Mouse (Mus musculus) forebrain, embryonic 14.5 days (tissue): ENCODE measurements around the gene Olfr764-ps1. TPM values are rescaled to one million over a fixed set of nuclear protein-coding genes. Genes with fewer than 3 reads are reported as not detected.
"Not testable (repeated sequence)": the region's sequence is repeated elsewhere in the genome, so short reads cannot be mapped to it uniquely, and the experiment has no call there.

Experiments
- ATAC-seq: fragments of 200-750 bp; cut with Nextera tagmentation; 2 replicates; pipeline ENCODE4 v1.8.0; 2017; ENCODE audit warnings: mild to moderate bottlenecking, moderate library complexity
- DNase-seq: peaks from one replicate; pipeline ENCODE4 v3.0.0-alpha.2; 2015; ENCODE audit warnings: low spot score
- H3K27ac ChIP-seq: fragments of 300-500 bp; sonication (generic); 2 replicates; pipeline ENCODE4 v1.5.1; 2014; ENCODE audit warnings: low read depth, mild to moderate bottlenecking, control low read depth, low read length, moderate library complexity
- H3K27me3 ChIP-seq: fragments of 300-500 bp; sonication (generic); replicated peaks from 2 replicates; pipeline ENCODE4 v1.6.1; 2014; ENCODE audit warnings: low read length, control low read depth, mixed read lengths; ENCODE audit not compliant: control insufficient read depth, insufficient read depth
- H3K36me3 ChIP-seq: fragments of 300-500 bp; sonication (generic); 2 replicates; pipeline ENCODE4 v1.6.1; 2014; ENCODE audit warnings: low read length, control low read depth; ENCODE audit not compliant: control insufficient read depth, insufficient read depth
- H3K4me1 ChIP-seq: fragments of 300-500 bp; sonication (generic); 2 replicates; pipeline ENCODE4 v1.6.1; 2014; ENCODE audit warnings: antibody characterized with exemption, low read length, control low read depth; ENCODE audit not compliant: control insufficient read depth, insufficient read depth
- H3K4me2 ChIP-seq: fragments of 300-500 bp; sonication (generic); 2 replicates; pipeline ENCODE4 v1.6.1; 2014; ENCODE audit warnings: mild to moderate bottlenecking, control low read depth, low read length
- H3K4me3 ChIP-seq: fragments of 300-500 bp; sonication (generic); 2 replicates; pipeline ENCODE4 v1.5.1; 2014; ENCODE audit warnings: low read depth, low read length, control low read depth
- H3K9ac ChIP-seq: fragments of 300-500 bp; sonication (generic); 2 replicates; pipeline ENCODE4 v1.6.1; 2014; ENCODE audit warnings: mild to moderate bottlenecking, low read length, control low read depth, moderate library complexity
- H3K9me3 ChIP-seq: fragments of 300-500 bp; sonication (generic); replicated peaks from 2 replicates; pipeline ENCODE4 v1.6.1; 2016; ENCODE audit warnings: low read length, control low read depth, mixed read lengths; ENCODE audit not compliant: control insufficient read depth
- WGBS: fragments of 180-500 bp; shearing (Covaris S2); extraction: QIAGEN DNeasy Blood & Tissue Kit; methylation state at CpG from one replicate; pipeline ENCODE4 v1.1.7; 2014; 5-methylcytosine and 5-hydroxymethylcytosine counted together
- polyA plus RNA-seq: library from polyadenylated mRNA; unstranded; fragments of >200 nt; fragmentation: Nextera tagmentation; extraction: Ambion mirVana; gene quantifications from 2 replicates; pipeline ENCODE4 v1.2.1, GENCODE M21; 2014

Olfr764-ps1 gene
- polyA plus RNA-seq, 1 experiment from 2014 or later = not detected

DNA sequence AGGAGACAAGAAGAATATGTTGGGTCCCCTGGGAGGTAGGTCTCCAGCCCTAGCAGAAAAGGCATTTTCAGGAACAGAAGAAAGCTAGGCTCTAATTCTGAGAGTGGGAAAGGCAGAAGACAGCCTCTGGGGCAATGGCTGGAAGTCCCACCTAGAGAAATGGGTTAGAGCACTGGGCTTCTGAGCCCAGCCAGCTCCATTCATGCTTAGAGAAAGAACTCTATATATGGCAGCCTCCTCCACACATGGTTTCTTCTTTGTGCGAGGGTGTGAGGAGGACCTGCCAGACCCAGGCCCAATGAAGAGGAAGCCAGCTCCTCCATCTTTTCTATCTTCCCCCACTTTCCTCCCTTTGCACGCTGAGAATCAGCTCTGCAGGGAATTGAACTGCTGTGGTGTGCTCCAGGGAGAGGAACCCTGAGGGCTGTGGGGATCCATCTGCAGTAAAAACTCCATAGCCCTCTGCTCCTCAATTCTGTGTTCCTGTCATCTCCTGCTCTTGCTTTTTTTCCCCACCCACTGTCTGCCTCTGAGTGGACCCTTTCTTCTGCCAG is 29.3 kb downstream of the Olfr764-ps1 start, which contains the start of gene Olfr763:
Olfr763 (plus strand) TSS at position 504 of the 554 bp plus-strand sequence.
- no peaks in the 10 kb centered on the region for H3K4me1 ChIP-seq
- WGBS = 80% methylated on average over 2 of the region's 2 CpGs
- no peak within 1 kb of the TSS for H3K4me3 ChIP-seq
- H3K27ac ChIP-seq = no peak within 1 kb of the TSS
- no peaks in the 10 kb centered on the region for H3K27me3 ChIP-seq
- no peak within 1 kb of the TSS for H3K4me2 ChIP-seq
- ATAC-seq (no peak), DNase-seq (no peak)
- H3K9ac ChIP-seq = no peak within 1 kb of the TSS
- no peaks in the 10 kb centered on the region for H3K9me3 ChIP-seq
- no peaks in the 10 kb centered on the region for H3K36me3 ChIP-seq

DNA sequence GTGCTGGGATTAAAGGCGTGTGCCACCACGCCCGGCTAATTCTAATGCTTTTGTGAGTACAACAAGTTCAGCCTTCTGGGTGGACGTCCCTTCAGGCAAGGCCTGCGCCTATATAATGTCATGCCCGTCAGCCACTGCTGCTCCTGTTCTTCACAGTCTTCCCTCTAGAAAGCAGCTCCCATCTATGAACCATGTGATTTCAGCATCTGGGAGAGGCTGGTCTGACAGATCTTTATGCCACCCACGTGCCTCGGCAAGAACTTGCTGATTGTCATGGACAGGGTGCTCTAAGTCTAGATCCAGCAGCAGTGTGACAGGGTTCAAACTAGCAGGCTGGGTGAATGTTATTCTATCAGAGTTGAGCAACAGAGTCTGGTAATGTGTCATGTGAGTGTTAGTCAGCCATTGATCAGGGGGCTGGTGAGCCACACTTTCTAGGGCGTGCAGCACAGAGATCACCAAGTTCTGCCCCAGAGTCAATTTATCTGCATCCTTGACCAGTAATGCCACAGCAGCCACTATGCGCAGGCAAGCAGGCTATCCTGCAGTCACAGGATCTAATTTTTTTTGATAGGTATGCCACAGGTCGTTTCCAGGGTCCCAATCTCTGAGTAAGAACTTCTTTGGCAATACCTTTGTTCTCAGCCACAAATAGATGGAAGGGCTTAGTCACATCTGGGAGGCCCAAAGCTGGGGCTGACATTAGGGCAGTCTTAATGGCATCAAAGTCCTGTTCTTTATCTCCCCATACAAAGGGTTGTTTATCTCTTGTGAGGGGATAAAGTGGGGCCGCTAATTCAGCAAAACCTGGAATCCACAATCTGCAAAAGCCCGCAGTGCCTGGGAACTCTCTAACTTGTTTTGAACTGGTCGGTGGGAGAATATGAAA is 35.4 kb downstream of the Olfr764-ps1 start:
- H3K9me3 ChIP-seq = no peaks in the 10 kb centered on the region
- no peak overlapping the region for H3K27ac ChIP-seq
- DNase-seq (no peak), ATAC-seq (no peak)
- H3K4me1 ChIP-seq = no peaks in the 10 kb centered on the region
- H3K36me3 ChIP-seq = no peaks in the 10 kb centered on the region
- H3K27me3 ChIP-seq = no peaks in the 10 kb centered on the region
- 71% methylated on average over 14 of the region's 14 CpGs for WGBS
- no peak overlapping the region for H3K9ac ChIP-seq
- no peak overlapping the region for H3K4me2 ChIP-seq
- H3K4me3 ChIP-seq = no peak overlapping the region

DNA sequence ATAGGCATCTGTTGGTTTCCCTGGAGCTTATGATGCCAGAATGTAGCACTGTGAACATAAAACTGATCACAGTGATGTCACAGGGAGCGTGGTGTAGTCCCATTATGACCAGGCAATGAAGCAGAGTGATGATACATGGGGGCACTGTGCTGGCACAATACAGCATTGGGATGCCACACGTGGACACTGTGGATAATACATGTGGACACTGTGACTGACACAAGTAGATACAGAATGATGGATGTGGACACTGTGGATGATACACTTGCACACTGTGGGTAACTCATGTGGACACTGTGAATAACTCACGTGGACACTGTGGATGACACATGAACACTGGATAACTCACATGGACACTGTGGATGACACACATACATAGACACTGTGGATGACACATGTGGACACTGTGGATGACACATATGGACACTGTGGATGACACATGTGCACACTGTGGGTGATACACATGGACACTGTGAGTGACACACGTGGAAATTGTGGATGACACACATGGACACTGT is 43.1 kb downstream of the Olfr764-ps1 start:
- ATAC-seq (no peak), DNase-seq (no peak)
- no peaks in the 10 kb centered on the region for H3K9me3 ChIP-seq
- H3K9ac ChIP-seq = no peak overlapping the region
- 77% methylated on average over 4 of the region's 4 CpGs for WGBS
- H3K4me2 ChIP-seq = no peak overlapping the region
- H3K27me3 ChIP-seq = no peaks in the 10 kb centered on the region
- H3K4me1 ChIP-seq = no peaks in the 10 kb centered on the region
- H3K36me3 ChIP-seq = no peaks in the 10 kb centered on the region
- no peak overlapping the region for H3K4me3 ChIP-seq
- no peak overlapping the region for H3K27ac ChIP-seq

DNA sequence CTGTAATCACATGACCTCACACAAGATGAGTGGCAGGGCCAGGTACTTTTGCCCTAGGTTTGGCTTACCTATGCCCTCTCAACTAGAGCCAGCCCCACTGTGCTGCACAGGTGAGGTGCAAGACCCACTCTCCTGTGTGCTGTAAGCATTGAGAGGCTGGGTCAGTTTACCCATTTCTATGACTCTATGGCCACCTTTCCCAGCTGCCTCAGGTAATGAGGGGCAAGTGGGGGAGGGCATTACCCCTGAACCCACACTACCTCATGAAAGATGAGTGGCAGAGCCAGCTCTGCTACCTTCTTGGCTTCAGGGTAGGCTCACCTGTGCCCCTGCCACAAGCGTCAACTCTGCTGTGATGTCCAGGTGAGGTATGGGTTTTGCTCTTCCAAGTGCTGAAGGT is 43.9 kb downstream of the Olfr764-ps1 start:
- DNase-seq (no peak), ATAC-seq (no peak)
- Histone ChIP-seq H3K9me3 (no peaks in the 10 kb centered on the region), H3K27me3 (no peaks in the 10 kb centered on the region), H3K9ac (no peak overlapping the region), H3K4me1 (no peaks in the 10 kb centered on the region), H3K4me2 (no peak overlapping the region), H3K27ac (no peak overlapping the region), H3K4me3 (no peak overlapping the region), H3K36me3 (no peaks in the 10 kb centered on the region)
- 96% methylated on average over 1 of the region's 1 CpGs for WGBS

DNA sequence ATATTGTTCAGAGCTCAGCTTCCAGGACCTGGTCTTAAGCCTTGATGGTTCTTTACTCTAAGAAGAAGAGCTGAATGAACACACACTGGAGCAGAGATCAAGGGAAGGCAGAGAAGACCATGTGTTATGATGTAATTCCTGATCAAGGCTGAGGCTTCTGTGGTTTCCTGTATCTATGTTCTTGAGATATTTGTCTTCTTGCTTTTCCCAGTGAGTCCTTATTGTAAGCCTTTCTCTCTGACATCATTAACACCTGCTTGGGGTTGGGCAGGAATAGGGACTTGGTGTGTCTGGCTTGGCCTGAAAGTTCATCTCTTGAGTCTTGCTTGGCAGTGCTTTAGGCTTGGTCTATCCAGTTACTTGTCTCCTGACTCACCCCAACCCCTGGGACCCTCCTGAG is 48.7 kb downstream of the Olfr764-ps1 start:
- Histone ChIP-seq H3K36me3 (no peaks in the 10 kb centered on the region), H3K4me1 (no peaks in the 10 kb centered on the region), H3K27me3 (no peaks in the 10 kb centered on the region), H3K4me3 (no peak overlapping the region), H3K9ac (no peak overlapping the region), H3K4me2 (no peak overlapping the region), H3K9me3 (no peaks in the 10 kb centered on the region), H3K27ac (no peak overlapping the region)
- ATAC-seq (no peak), DNase-seq (no peak)

DNA sequence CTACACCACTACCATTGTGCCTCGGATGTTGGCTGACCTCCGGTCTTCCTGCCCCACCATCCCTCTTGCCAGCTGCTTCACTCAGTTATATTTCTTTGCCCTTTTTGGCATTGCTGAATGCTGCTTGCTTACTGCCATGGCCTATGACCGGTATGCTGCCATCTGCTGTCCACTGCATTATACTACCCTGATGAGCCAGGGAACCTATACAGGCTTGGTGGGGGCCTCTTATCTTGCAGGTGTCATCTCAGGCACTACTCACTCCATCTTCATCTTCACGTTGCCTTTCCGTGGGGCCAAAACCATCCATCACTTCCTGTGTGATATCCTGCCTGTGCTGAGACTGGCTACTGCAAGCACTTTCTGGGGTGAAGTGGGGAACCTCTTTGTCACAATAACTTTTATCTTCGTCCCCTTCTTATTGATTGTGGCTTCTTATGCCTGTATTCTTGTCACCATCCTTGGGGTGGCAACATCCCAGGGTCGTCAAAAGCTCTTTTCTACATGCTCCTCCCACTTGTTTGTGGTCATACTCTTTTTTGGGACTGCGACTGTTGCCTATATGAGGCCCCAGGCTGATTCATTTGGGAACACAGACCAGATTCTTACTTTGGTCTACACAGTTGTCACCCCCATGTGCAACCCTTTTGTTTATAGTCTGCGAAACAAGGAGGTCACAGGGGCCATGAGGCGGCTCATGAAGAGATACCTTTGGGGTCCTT is 49.4 kb downstream of the Olfr764-ps1 start:
- not testable (repeated sequence) for H3K27me3 ChIP-seq, ATAC-seq
- WGBS = 69% methylated on average over 7 of the region's 10 CpGs

DNA sequence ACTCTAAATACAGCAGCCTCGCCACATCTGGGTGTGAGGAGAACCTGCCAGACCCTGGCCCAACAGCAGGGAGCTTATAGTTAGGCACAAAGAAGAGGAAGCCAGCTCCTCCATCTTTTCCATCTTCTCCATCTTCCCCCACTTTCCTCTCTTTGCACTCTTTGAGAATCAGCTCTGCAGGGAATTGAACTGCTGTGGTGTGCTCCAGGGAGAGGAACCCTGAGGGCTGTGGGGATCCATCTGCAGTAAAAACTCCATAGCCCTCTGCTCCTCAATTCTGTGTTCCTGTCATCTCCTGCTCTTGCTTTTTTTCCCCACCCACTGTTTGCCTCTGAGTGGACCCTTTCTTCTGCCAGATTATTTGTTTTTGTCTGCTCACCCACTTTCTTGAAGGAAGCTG is 50.6 kb downstream of the Olfr764-ps1 start, which contains the start of gene Olfr9:
Olfr9 (plus strand) TSS at position 301 of the 400 bp plus-strand sequence.
- not testable (repeated sequence) for H3K36me3 ChIP-seq, H3K4me3 ChIP-seq, H3K27ac ChIP-seq, ATAC-seq, H3K9me3 ChIP-seq, H3K4me2 ChIP-seq, H3K27me3 ChIP-seq, H3K9ac ChIP-seq, H3K4me1 ChIP-seq, DNase-seq
- WGBS = 87% methylated on average over 1 of the region's 1 CpGs

More for the DNA sequence above, 49.4 kb downstream of the Olfr764-ps1 start:
- H3K4me3 ChIP-seq, DNase-seq, H3K27ac ChIP-seq, H3K36me3 ChIP-seq, H3K4me1 ChIP-seq, H3K4me2 ChIP-seq, H3K9me3 ChIP-seq, H3K9ac ChIP-seq: not testable (repeated sequence)
